In the genomic region with DNA sequence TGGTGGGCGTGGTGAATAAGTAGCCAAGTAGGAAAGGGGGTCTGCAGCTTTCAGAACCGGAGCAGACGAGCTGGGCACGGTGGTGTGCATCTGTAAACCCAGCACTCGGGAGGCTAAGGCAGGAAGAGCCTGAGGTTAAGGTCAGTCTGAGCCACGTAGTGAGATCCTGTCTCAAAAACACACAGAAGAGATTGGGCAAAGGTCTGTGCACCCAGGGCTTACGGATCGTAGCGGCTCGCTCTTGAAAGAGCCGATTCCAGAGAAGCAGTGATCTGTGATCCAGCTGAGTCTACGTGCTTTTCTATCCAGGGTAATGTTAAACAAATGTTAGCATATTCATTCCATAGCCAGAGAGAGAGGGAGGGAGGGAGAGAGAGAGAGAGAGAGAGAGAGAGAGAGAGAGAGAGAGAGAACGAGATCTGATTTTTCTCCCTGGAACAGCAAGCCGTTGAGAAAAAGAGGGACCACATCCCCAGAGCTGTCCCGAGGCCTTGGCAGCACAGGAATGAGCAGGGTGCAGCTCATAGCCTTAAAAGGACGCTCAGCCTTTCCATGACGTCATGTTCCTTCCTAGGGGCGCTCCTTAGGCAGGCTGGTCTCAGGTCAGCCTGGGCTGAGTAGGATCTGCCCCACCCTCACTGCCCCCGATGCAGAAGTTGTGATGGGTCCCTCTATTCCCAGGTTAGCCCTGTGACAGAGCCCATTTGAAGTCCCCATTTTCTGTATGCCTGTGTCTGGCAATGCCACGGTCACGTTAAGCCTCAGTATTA, we compare ENCODE assay signal across 17 mouse cellular contexts. TPM values are rescaled to one million over a fixed set of nuclear protein-coding genes. Genes with fewer than 3 reads are reported as not detected.
DNase-seq lines count a peak whose midpoint lies in the region; ATAC-seq and TF ChIP-seq lines count a peak whose summit lies in the region.
"Had no signal": no experiment of that assay in that cellular context is flagged by ENCODE, and none has a peak within 500 bp of the region (broad histone marks: within the 10 kb centered on the region; RNA-seq: fewer than 3 reads in every experiment).

No protein-coding gene starts in this region.

- TF ChIP-seq POLR2A in kidney, adult 2 months (IDR thresholded peaks at IDR 0.05; ENCODE audit: low read depth, low read length) = no peak

- no peak for TF ChIP-seq CTCF in kidney, adult 2 months (conservative IDR thresholded peaks at IDR 0.05; ENCODE audit: insufficient read depth, insufficient read length, low read depth, low read length)

- no peak overlapping the region for H3K4me3 ChIP-seq in kidney, adult 2 months (ENCODE audit: insufficient read depth, low read depth, low read length)
- H3K4me3 ChIP-seq: hindbrain, embryonic 12.5 days; layer of hippocampus, adult 2 months; liver, embryonic 13.5 days; midbrain, embryonic 12.5 days had no signal

- no peaks in the 10 kb centered on the region for H3K27me3 ChIP-seq in kidney, adult 2 months (replicated peaks; ENCODE audit: control insufficient read depth, insufficient read depth, low read length)
- H3K27me3 ChIP-seq: hindbrain, embryonic 12.5 days; midbrain, embryonic 12.5 days had no signal

- H3K36me3 ChIP-seq in kidney, adult 2 months (ENCODE audit: control insufficient read depth, insufficient read depth, low read length) = no peaks in the 10 kb centered on the region

- peak; percentile 59 for DNase-seq in adrenal gland, adult 2 months
- DNase-seq in adrenal gland, postnatal 4 days (ENCODE audit: low spot score in 2 of 2) = no peak
- peak; percentile 79 for DNase-seq in kidney, adult 2 months
- no peak for DNase-seq in kidney, postnatal 10 days
- peak; percentile 29 for DNase-seq in urinary bladder, postnatal 14 days (ENCODE audit: low spot score)
- no peak for DNase-seq in urinary bladder, adult 2 months (ENCODE audit: low spot score)
- DNase-seq in frontal cortex, postnatal 10 days (ENCODE audit: low spot score in 2 of 2) = no peak
- DNase-seq: adrenal gland, postnatal 14 days; cerebellum, postnatal 36 days; liver, embryonic 13.5 days; lung, postnatal 14 days; thymus, postnatal 14 days had no signal

- H3K27ac ChIP-seq in kidney, adult 2 months (ENCODE audit: insufficient read depth, low read depth, low read length) = peak overlapping the region; percentile 67
- H3K27ac ChIP-seq: hindbrain, embryonic 12.5 days; layer of hippocampus, adult 2 months; liver, embryonic 13.5 days; midbrain, embryonic 12.5 days had no signal

- 45% methylated on average over 21 of the region's 21 CpGs for WGBS in kidney, adult 2 months

- H3K4me1 ChIP-seq in kidney, adult 2 months (ENCODE audit: control insufficient read depth, insufficient read depth, low read length) = peaks cover 27% of the 10 kb centered on the region

- no peak for ATAC-seq in inflammation-experienced regulatory T-cells, adult 6 months
- ATAC-seq: forebrain, embryonic 14.5 days had no signal

RNA-seq across cellular contexts. Expression of a gene that starts 33.4 kb away (rescaled TPM):
- 10 to 100 TPM in 1 of 2 experiments, 1 to 10 TPM in 1; 4.1 to 21.7 TPM for total RNA-seq in adrenal gland, adult 2 months (2021)
- 2.4 and 2.9 TPM in 2 replicates for polyA plus RNA-seq in adrenal gland, adult 2 months (2012; rRNA removed)
- 10 to 100 TPM; 11.1 to 63.3 TPM for total RNA-seq in adrenal gland, postnatal 4 days (2021)
- 197 and 276 TPM in 2 replicates for polyA plus RNA-seq in kidney, adult 2 months (2012; rRNA removed)
- 170 and 177 TPM in 2 replicates for polyA plus RNA-seq in urinary bladder, adult 2 months (2012; rRNA removed)
- polyA plus RNA-seq in inflammation-experienced regulatory T-cells, adult 6 months (2017; shearing (Covaris generic)) = 10 to 100 TPM; 19.1 to 22.4 (median 20.8) TPM

Comparison
In these comparisons a context has a peak if more than half of its experiments do, and no peak if none do; other contexts are left out.
1. DNase-seq: peak in adrenal gland, adult 2 months (single experiment), kidney, adult 2 months (single experiment) and urinary bladder, postnatal 14 days (single experiment); none in adrenal gland, postnatal 4 days (0 of 2), kidney, postnatal 10 days (single experiment), urinary bladder, adult 2 months (single experiment) and frontal cortex, postnatal 10 days (0 of 2).